Mouse (Mus musculus) bone marrow, adult 2 months (tissue): ENCODE results near the gene Glis3.

Source experiments
- CTCF ChIP-seq: fragments of 200-500 bp; IDR thresholded peaks from 2 replicates; pipeline ENCODE4 v1.5.1; 2011; ENCODE audit warnings: low read length, control low read depth; ENCODE audit not compliant: control insufficient read depth, insufficient read depth
- POLR2A ChIP-seq: fragments of 200-500 bp; IDR thresholded peaks from 2 replicates; pipeline ENCODE4 v1.6.1; 2011; ENCODE audit warnings: low read depth, mild to moderate bottlenecking, control low read depth, low read length, borderline replicate concordance; ENCODE audit not compliant: control insufficient read depth

GRCm38 (mm10) chr19:28634986-28635385 is 44.9 kb downstream of the Glis3 start:
- TF ChIP-seq POLR2A = no peak
- TF ChIP-seq CTCF = no peak
